Mouse (Mus musculus) hindbrain, embryonic 13.5 days (tissue): Measurements from ENCODE around the gene Nav1. TPM values are rescaled to one million over a fixed set of nuclear protein-coding genes. Genes with fewer than 3 reads are reported as not detected.
A peak's percentile ranks its signal among the peaks of the same experiment; 100 is the strongest.

ENCODE experiments used
- ATAC-seq: fragments of 200-750 bp; cut with Nextera tagmentation; 2 replicates; pipeline ENCODE4 v1.8.0; 2017; ENCODE audit warnings: moderate TSS enrichment; ENCODE audit not compliant: low FRiP score
- H3K27ac ChIP-seq: fragments of 300-500 bp; sonication (generic); 2 replicates; pipeline ENCODE4 v1.5.1; 2015; ENCODE audit warnings: inconsistent platforms, mild to moderate bottlenecking, moderate library complexity
- H3K27me3 ChIP-seq: fragments of 300-500 bp; sonication (generic); 2 replicates; pipeline ENCODE4 v1.6.1; 2015; ENCODE audit warnings: mild to moderate bottlenecking, inconsistent platforms
- H3K36me3 ChIP-seq: fragments of 300-500 bp; sonication (generic); 2 replicates; pipeline ENCODE4 v1.6.1; 2015; ENCODE audit warnings: mild to moderate bottlenecking, inconsistent platforms
- H3K4me1 ChIP-seq: fragments of 300-500 bp; sonication (generic); replicated peaks from 2 replicates; pipeline ENCODE4 v1.6.1; 2015; ENCODE audit warnings: inconsistent platforms
- H3K4me2 ChIP-seq: fragments of 300-500 bp; sonication (generic); 2 replicates; pipeline ENCODE4 v1.6.1; 2015; ENCODE audit warnings: inconsistent platforms, mild to moderate bottlenecking, moderate library complexity
- H3K4me3 ChIP-seq: fragments of 300-500 bp; sonication (generic); 2 replicates; pipeline ENCODE4 v1.5.1; 2015; ENCODE audit warnings: mild to moderate bottlenecking, inconsistent platforms
- H3K9ac ChIP-seq: fragments of 300-500 bp; sonication (generic); 2 replicates; pipeline ENCODE4 v1.6.1; 2015; ENCODE audit warnings: mild to moderate bottlenecking, inconsistent platforms
- H3K9me3 ChIP-seq: fragments of 300-500 bp; sonication (generic); 2 replicates; pipeline ENCODE4 v1.6.1; 2016; ENCODE audit warnings: inconsistent platforms
- WGBS: fragments of 180-500 bp; shearing (Covaris S2); methylation state at CpG from one replicate; pipeline ENCODE4 v1.1.7; 2015; 5-methylcytosine and 5-hydroxymethylcytosine counted together
- polyA plus RNA-seq: library from polyadenylated mRNA; unstranded; fragments of >200 nt; fragmentation: Nextera tagmentation; extraction: Ambion mirVana; gene quantifications from 2 replicates; pipeline ENCODE4 v1.2.1, GENCODE M21; 2015

Gene Nav1
- polyA plus RNA-seq, 1 experiment from 2014 or later = 42.6 TPM

DNA sequence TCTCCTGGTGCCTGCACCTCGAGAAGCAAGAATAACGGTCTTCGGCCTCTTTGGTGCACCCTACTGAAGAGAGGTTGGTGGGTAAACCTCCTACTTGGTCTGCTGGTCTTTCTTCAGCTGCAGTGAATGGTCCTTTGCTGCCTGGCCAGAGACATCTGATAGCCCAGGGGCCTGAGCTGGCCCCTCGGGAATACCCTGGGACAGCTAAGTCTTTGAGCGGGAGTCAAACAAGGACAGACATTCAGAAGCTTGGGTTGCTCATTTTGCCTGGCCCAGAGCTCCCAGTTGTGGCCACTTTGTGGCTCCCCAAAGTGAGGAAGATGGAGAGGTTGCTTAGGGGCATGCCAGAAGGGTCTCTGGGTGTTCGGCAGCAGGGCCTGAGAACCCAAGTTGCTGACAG lies 89.6 kb downstream of the Nav1 start:
- Histone ChIP-seq H3K36me3 (peaks cover 5% of the 10 kb centered on the region; the same call in 1 of the 2 replicates), H3K4me3 (no peak overlapping the region), H3K9me3 (no peaks in the 10 kb centered on the region), H3K9ac (0 out of 2 replicates have a peak overlapping the region, but pooled peaks have one; percentile 13), H3K4me2 (no peak overlapping the region), H3K27me3 (no peaks in the 10 kb centered on the region), H3K4me1 (peaks cover 64% of the 10 kb centered on the region), H3K27ac (peak overlapping the region; percentile 35; the same call in 1 of the 2 replicates)
- 81% methylated on average over 6 of the region's 6 CpGs for WGBS
- no peak for ATAC-seq

GRCm38 (mm10) chr1:135516511-135517305 lies 90.4 kb downstream of the Nav1 start:
- Histone ChIP-seq H3K4me2 (no peak overlapping the region), H3K36me3 (peaks cover 3% of the 10 kb centered on the region; the same call in 1 of the 2 replicates), H3K27ac (0 out of 2 replicates have a peak overlapping the region, but pooled peaks have one; percentile 35), H3K9ac (no peak overlapping the region), H3K4me3 (no peak overlapping the region), H3K4me1 (peaks cover 71% of the 10 kb centered on the region), H3K27me3 (no peaks in the 10 kb centered on the region), H3K9me3 (no peaks in the 10 kb centered on the region)
- ATAC-seq = no peak
- 73% methylated on average over 10 of the region's 10 CpGs for WGBS

- Histone ChIP-seq H3K4me2 (no peak overlapping the region), H3K4me1 (peaks cover 81% of the 10 kb centered on the region), H3K9me3 (no peaks in the 10 kb centered on the region), H3K27me3 (no peaks in the 10 kb centered on the region), H3K4me3 (no peak overlapping the region), H3K36me3 (no peaks in the 10 kb centered on the region), H3K27ac (no peak overlapping the region), H3K9ac (0 out of 2 replicates have a peak overlapping the region, but pooled peaks have one; percentile 2)
- no peak for ATAC-seq
- WGBS = 72% methylated on average over 12 of the region's 12 CpGs
Observed at GRCm38 (mm10) chr1:135515633-135516238, 91.4 kb downstream of the Nav1 start.

DNA sequence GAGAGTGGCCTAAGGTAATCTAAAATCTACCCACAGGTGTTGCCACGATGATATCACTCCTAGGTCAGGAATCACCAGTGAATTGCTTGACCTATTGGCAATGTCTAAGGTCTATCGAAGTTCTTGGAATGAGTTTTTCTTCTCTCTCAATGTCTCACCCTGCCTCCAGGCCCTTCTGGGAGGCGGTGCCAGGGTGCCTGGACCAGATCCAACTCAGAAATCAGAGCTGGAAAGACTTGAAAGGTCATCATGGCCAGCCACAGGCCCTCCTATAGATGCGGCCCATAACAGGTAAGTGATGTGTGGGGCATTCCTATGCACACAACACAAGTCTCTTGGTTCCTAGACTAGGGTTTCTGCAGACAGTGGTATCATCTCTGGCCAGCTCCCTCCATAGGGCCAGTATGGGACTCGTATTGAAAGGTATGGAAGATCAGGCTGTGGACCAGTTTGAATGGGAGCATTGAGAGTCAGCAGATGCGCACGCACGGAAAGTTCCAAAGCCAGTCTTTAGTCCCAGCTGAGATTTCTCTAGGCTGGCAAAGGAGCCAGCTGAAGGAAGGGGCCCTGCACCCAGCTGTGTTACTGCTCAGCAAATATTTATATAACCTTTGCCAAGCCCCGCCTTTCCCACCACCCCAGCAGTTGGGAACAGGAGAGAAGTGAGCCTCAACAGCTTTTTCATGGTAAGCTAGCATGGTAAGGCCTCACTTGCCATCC lies 92.0 kb downstream of the Nav1 start:
- H3K9ac ChIP-seq = 0 out of 2 replicates have a peak overlapping the region, but pooled peaks have one; percentile 2
- no peak overlapping the region for H3K4me2 ChIP-seq
- H3K9me3 ChIP-seq = no peaks in the 10 kb centered on the region
- no peak overlapping the region for H3K27ac ChIP-seq
- H3K4me1 ChIP-seq = peaks cover 85% of the 10 kb centered on the region
- H3K4me3 ChIP-seq = no peak overlapping the region
- ATAC-seq = no peak
- H3K27me3 ChIP-seq = no peaks in the 10 kb centered on the region
- WGBS = 75% methylated on average over 9 of the region's 9 CpGs
- H3K36me3 ChIP-seq = no peaks in the 10 kb centered on the region

DNA sequence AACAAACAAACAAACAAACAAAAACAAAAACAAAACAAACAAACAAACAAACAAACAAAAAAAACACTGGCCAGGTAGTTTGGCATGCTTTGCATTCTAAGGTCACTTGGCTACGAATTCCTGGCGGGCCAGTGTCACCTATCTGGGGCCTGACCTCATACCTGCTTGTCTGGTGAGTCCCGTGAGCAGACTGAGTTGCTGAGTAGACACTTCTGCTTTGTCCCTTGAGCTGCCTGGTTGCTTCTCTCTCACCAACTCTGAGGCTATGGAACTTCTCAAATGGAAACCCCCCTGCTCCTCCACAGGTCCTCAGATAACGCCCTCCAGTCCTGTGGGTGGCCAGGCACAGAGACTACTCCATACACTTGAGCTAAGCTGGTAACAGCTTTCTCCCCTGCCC lies 93.0 kb downstream of the Nav1 start:
- Histone ChIP-seq H3K4me1 (peaks cover 89% of the 10 kb centered on the region), H3K27me3 (no peaks in the 10 kb centered on the region), H3K4me3 (no peak overlapping the region), H3K36me3 (no peaks in the 10 kb centered on the region), H3K9me3 (no peaks in the 10 kb centered on the region), H3K27ac (no peak overlapping the region), H3K9ac (no peak overlapping the region), H3K4me2 (no peak overlapping the region)
- ATAC-seq = no peak
- WGBS = 88% methylated on average over 4 of the region's 4 CpGs

DNA sequence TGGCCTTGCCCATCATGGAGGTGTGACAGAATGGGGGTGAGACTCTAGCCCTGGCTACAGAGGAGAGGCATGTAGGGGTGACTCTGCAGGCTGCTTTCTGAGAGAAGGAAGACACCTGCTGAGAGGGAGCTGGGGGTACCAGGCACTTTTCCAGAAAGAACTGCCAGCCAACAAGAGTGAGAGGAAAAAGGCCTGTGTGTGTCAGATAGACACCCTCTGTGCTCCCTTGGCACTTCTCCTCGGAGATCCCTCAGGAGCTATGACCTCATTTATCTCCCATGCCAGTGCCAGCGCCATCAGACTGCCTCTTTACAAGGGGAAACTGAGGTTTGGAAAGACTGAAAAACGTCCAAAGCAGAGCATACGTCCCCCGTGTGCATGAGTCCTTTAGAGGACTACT lies 93.6 kb downstream of the Nav1 start:
- ATAC-seq = no peak
- Histone ChIP-seq H3K9me3 (no peaks in the 10 kb centered on the region), H3K27me3 (no peaks in the 10 kb centered on the region), H3K4me1 (peaks cover 89% of the 10 kb centered on the region), H3K36me3 (no peaks in the 10 kb centered on the region), H3K27ac (peak overlapping the region; percentile 12; the same call in 1 of the 2 replicates), H3K4me3 (no peak overlapping the region), H3K4me2 (no peak overlapping the region), H3K9ac (no peak overlapping the region)
- 49% methylated on average over 5 of the region's 5 CpGs for WGBS

GRCm38 (mm10) chr1:135510346-135510977 lies 96.6 kb downstream of the Nav1 start:
- H3K36me3 ChIP-seq = no peaks in the 10 kb centered on the region
- H3K9ac ChIP-seq = peak overlapping the region; percentile 88
- H3K27me3 ChIP-seq = no peaks in the 10 kb centered on the region
- no peaks in the 10 kb centered on the region for H3K9me3 ChIP-seq
- peak overlapping the region; percentile 92 for H3K27ac ChIP-seq
- ATAC-seq = peak; percentile 84
- H3K4me3 ChIP-seq = peak overlapping the region; percentile 62
- 1% methylated on average over 30 of the region's 30 CpGs for whole genome bisulfite sequencing
- peaks cover 88% of the 10 kb centered on the region for H3K4me1 ChIP-seq
- H3K4me2 ChIP-seq = peak overlapping the region; percentile 70

GRCm38 (mm10) chr1:135509145-135510084 lies 97.7 kb downstream of the Nav1 start:
- Histone ChIP-seq H3K36me3 (no peaks in the 10 kb centered on the region), H3K4me1 (peaks cover 91% of the 10 kb centered on the region), H3K4me3 (peak overlapping the region; percentile 62), H3K9ac (peak overlapping the region; percentile 88), H3K27me3 (no peaks in the 10 kb centered on the region), H3K9me3 (no peaks in the 10 kb centered on the region), H3K27ac (peak overlapping the region; percentile 92), H3K4me2 (peak overlapping the region; percentile 70)
- no peak; the same call in 1 of the 2 replicates for ATAC-seq
- 11% methylated on average over 16 of the region's 16 CpGs for WGBS

DNA sequence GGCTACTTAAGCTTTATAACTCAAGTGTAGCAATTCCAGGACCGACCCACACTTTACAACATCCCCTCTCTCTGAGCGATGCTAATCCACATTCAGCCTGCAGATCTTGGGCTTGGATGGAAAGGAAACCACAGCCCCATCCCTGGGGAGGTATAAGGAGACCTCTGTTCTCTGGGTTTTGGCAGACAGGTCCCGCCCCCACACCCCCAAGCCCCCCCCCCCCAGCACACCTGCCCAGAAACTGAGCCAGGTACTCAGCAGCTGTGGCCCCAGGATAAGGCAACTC lies 98.8 kb downstream of the Nav1 start:
- 0 out of 2 replicates have a peak overlapping the region, but pooled peaks have one; percentile 62 for H3K4me3 ChIP-seq
- peaks cover 81% of the 10 kb centered on the region for H3K4me1 ChIP-seq
- H3K27me3 ChIP-seq = no peaks in the 10 kb centered on the region
- H3K9me3 ChIP-seq = no peaks in the 10 kb centered on the region
- H3K4me2 ChIP-seq = peak overlapping the region; percentile 70
- H3K9ac ChIP-seq = peak overlapping the region; percentile 30; the same call in 1 of the 2 replicates
- no peak overlapping the region for H3K27ac ChIP-seq
- 27% methylated on average over 3 of the region's 3 CpGs for WGBS
- H3K36me3 ChIP-seq = 0 out of 2 replicates have a peak, but pooled peaks cover 5% of the 10 kb centered on the region
- ATAC-seq = no peak

- no peak for ATAC-seq
- peak overlapping the region; percentile 30; the same call in 1 of the 2 replicates for H3K9ac ChIP-seq
- peaks cover 76% of the 10 kb centered on the region for H3K4me1 ChIP-seq
- no peaks in the 10 kb centered on the region for H3K9me3 ChIP-seq
- no peaks in the 10 kb centered on the region for H3K27me3 ChIP-seq
- H3K4me3 ChIP-seq = no peak overlapping the region
- no peak overlapping the region for H3K27ac ChIP-seq
- H3K36me3 ChIP-seq = 0 out of 2 replicates have a peak, but pooled peaks cover 5% of the 10 kb centered on the region
- peak overlapping the region; percentile 70 for H3K4me2 ChIP-seq
- 40% methylated on average over 14 of the region's 14 CpGs for WGBS
Observed at GRCm38 (mm10) chr1:135507572-135508348, 99.3 kb downstream of the Nav1 start.
